Mouse (Mus musculus) thymus, adult 2 months (tissue): ENCODE data around the gene Cd28.

ENCODE experiments used
- CTCF ChIP-seq: fragments of 200-500 bp; IDR thresholded peaks from 2 replicates; pipeline ENCODE4 v1.5.1; 2012; ENCODE audit warnings: mild to moderate bottlenecking, control low read depth, low read length, moderate library complexity, borderline replicate concordance; ENCODE audit not compliant: control insufficient read depth, poor library complexity, insufficient read depth; ENCODE audit errors: extremely low read depth
- POLR2A ChIP-seq: fragments of 200-500 bp; IDR thresholded peaks from 2 replicates; pipeline ENCODE4 v1.6.1; 2012; ENCODE audit warnings: mild to moderate bottlenecking, low read length, control low read depth, moderate library complexity; ENCODE audit not compliant: control insufficient read depth, poor library complexity, insufficient read depth; ENCODE audit errors: extremely low read depth

DNA sequence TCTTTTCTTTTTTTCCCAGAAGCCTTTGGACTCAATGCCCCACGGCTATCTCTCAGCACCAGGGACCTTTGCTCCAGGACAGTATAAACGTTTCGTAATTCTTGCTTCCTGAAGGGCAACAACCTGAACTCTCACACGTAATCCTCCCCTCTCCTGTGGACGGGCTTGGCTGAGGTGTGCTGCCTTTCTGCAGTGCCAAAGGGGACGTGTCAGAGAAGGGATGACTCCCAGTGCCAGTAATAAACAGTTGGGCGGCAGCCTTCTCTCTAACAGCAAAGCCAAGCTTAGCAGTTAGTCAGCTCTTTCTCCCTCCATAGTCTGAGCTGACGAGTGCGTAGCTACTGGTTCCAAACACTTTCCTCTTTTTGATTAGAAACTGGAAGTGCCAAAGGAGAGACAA, 47.6 kb upstream of the Cd28 start:
- TF ChIP-seq CTCF (no peak), POLR2A (no peak)
